Mouse (Mus musculus): ENCODE data around the gene Zfp580.

Gene Zfp580

DNA sequence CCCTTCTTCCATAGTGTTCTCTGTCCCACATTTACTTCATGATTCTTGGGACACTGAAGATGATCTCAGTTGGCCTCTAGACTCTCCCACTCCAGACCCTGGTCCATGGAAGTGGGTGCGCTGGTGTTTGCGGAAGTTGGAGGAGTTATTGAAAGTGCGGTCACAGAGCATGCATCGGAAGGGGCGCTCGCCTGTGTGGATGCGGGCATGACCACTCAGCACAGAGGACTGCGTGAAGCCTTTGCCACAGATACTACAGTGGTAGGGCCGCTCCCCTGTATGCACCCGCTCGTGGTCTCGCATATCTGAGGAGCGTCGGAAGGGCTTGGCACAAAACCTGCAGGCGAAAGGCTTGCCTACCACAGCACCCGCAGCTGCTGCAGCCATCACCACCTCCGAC is 15.7 kb upstream of the Zfp580 start:
- DNase-seq (ENCODE audit: low spot score in 2 of 2) = no peak

GRCm38 (mm10) chr7:5036136-5036535 is 15.2 kb upstream of the Zfp580 start:
- no peak for DNase-seq (ENCODE audit: low spot score in 2 of 2)

GRCm38 (mm10) chr7:5037026-5037425 is 14.3 kb upstream of the Zfp580 start:
- no peak for DNase-seq (ENCODE audit: low spot score in 2 of 2)

DNA sequence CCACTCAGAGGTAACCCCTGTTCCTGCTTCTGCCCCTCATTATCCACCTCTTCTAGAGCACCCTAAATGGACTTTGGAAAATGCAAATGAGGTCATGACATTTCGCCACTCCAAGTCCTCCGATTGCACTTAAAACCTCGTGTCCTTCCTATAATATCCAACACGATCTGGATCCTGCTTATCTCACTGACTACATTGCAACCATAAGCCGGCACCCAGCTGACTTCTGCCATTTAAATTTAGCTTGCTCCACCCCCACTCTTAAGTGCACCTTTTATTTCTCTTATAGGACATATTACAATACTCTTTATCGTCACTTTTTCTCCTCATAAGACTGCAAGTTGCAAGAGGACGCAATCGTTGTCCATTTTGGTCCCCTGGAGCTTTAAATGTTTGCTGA is 13.9 kb upstream of the Zfp580 start:
- DNase-seq (ENCODE audit: low spot score in 2 of 2) = no peak

GRCm38 (mm10) chr7:5038109-5038732 is 13.1 kb upstream of the Zfp580 start, which contains the start of gene Zfp784:
TSS of gene Zfp784 (minus strand) at chr7:5038446.
- DNase-seq (ENCODE audit: low spot score in 2 of 2) = peak; percentile 88 to 92

DNA sequence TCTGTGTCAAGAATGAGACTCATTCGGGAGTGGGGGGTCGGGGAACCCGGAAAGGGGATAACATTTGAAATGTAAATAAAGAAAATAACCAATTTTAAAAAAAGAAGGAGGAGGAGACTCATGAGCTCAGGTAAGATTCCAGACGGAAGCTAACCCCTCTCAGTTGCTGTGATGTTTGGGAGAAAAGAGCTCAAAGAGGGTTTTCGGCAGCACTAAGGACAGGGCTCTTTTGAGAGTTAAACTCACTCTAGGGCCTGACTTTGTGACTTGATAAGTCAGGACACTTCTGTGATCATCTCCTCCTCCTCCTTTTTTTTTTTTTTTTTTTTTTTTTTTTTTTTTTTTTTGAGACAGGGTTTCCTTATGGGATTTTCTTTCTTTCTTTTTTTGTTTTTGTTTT is 12.4 kb upstream of the Zfp580 start:
- DNase-seq (ENCODE audit: low spot score in 2 of 2) = no peak

GRCm38 (mm10) chr7:5044981-5045380 is 6.4 kb upstream of the Zfp580 start:
- no peak for DNase-seq (ENCODE audit: low spot score in 2 of 2)

DNA sequence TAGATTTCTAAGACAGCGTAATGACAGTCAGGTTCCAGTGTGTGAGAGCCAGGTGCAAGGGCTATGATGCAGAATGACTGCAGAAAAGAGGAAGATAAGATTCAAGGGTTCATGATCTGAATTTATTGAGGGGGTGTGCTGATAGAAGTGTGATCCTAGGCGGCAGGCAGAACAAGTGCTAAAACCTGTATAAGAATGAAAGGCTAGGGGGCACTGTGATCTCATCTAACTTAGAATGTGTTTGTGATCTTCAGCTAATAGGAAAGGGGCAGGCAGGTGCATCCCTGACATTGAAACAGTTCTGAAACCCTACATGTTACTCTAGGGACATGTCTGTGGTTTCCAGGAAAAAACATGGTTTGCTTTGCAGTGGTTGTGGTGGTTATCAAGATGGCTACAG is 5.2 kb upstream of the Zfp580 start:
- DNase-seq (ENCODE audit: low spot score in 2 of 2) = no peak

GRCm38 (mm10) chr7:5047313-5047712 is 4.0 kb upstream of the Zfp580 start:
- no peak for DNase-seq (ENCODE audit: low spot score in 2 of 2)

DNA sequence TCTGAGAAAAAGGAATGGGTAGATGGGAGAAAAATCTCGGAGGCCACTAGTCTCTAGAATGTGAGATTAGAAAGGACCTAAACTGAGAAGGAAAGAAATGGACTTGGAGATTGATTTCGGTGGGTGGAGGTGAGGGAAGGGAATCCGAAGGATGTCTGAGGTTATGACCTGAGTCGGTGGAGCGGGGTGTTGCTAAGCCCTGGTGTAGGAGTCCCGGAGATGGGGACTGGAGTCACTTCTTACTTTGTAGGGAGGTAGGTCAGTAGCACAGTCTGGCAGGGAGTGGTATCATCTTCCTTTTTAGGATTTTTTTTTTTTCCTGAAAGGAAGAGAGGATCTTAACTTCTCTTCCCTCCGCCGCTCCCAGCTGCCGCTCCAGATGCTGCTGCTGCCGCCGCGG is 1.1 kb downstream of the Zfp580 start:
- DNase-seq (ENCODE audit: low spot score in 2 of 2) = no peak

- no peak for DNase-seq (ENCODE audit: low spot score in 2 of 2)
These were observed 1.6 kb downstream of the Zfp580 start for GRCm38 (mm10) chr7:5052931-5053343.

- no peak for DNase-seq (ENCODE audit: low spot score in 2 of 2)
These were observed 2.3 kb downstream of the Zfp580 start for GRCm38 (mm10) chr7:5053456-5054179.

DNA sequence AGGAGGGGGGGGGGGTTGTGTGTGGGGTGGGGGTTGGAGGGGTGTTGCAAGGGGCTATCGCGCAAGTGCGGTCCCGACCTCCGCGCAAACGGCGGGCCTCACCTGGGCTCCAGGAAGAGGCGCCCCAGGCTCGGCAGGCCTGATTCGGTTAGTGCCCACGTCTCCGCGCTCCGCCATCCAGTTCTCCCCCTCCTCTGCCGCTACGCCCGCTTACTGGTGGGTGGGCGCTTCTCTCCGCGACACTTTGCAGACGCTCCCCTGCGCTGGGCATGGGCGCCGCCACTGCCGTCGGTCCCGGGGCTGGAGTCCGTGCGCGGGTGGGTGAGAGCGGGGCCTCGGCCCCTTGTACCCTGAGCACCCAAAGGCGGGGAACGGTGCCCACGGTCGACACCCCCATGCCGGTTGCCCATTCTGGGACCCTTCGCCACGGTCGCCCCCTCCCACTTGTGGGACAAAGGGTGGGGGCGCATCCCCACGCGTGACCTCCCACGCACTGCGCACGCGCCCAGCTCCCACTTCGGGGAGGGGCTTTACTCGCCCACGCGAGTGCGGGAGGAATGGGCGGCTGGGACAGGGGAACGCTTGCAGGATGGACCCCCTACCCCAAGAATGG is 5.4 kb downstream of the Zfp580 start:
- DNase-seq (ENCODE audit: low spot score in 2 of 2) = peak; percentile 74 to 75

DNA sequence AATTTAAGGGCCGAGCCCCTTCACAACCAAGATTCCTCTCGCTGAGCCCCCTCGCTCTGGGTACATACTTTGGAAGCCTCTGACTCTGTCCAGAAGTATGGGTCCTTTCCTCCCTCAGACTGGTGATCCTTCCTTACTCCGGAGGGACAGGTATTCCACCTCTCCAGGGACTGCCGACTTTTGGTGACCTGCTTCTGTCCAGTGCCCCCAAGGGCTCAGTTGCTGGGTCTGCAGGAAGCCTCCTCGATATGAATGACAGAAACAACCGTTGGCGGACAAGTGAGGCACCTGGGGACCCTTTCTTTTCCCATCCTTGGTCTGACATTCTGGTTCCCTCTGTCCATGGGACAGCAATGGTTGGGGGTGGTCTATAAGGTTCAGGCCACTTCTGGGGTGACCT is 6.0 kb downstream of the Zfp580 start:
- no peak for DNase-seq (ENCODE audit: low spot score in 2 of 2)

DNA sequence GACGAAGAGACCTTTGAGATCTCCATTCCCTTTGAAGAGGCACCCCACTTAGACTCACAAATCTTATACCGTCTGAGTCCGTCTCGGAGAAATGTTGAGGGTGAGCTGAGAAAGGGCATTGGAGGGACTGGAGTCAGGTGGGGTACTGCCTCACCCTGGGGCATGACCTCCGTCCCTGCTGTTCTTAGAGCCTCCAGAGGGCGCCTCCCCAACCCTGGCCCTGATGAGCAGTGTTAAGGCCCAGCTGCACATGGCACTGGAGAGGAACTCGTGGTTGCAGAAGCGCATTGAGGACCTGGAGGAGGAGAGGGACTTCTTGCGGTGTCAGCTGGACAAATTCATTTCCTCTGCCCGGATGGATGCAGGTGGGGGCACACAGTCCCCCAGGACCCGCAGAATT is 6.5 kb downstream of the Zfp580 start:
- DNase-seq (ENCODE audit: low spot score in 2 of 2) = no peak

GRCm38 (mm10) chr7:5058631-5059030 is 7.3 kb downstream of the Zfp580 start:
- DNase-seq (ENCODE audit: low spot score in 2 of 2) = no peak

DNA sequence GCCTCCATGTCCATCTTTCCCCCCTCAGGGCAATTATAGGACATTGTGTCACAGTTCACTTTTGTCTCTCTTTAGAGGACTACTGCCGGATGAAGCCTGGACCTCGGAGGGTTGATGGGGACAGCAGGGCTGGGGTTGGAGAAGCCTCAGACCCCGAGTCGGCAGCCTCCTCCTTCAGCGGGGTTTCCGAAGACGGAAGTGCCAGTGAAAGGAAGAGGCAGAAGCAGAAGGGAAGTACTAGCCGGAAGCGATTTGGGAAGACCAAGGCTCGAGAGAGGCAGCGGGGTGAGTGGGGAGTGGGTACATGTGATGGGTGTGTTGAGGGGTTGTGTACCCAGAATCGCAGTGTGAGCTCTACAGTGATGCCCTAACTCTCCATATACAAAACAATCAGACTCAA is 8.1 kb downstream of the Zfp580 start:
- DNase-seq (ENCODE audit: low spot score in 2 of 2) = no peak

DNA sequence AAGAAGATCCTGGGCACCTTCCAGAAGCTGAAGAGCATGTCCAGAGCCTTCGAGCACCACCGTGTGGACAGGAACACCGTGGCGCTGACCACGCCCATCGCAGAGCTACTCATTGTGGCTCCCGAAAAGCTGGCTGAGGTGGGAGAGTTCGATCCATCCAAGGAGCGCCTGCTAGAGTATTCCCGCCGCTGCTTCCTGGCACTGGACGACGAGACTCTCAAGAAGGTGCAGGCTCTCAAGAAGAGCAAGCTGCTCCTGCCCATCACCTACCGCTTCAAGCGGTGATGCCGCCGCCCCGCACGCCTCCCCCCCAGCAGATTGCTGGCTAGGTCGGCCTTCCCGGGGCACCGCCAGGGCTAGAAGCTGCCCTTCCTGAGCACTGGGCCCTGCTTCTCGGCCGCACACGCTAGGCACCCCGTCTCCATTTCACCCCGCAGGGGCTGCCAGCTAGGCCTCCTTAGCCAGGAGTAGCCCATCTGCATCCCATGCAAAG is 8.9 kb downstream of the Zfp580 start:
- DNase-seq (ENCODE audit: low spot score in 2 of 2) = peak; percentile 74 to 78

GRCm38 (mm10) chr7:5060944-5061773 is 9.8 kb downstream of the Zfp580 start:
- DNase-seq (ENCODE audit: low spot score in 2 of 2) = peak; percentile 97 to 99

DNA sequence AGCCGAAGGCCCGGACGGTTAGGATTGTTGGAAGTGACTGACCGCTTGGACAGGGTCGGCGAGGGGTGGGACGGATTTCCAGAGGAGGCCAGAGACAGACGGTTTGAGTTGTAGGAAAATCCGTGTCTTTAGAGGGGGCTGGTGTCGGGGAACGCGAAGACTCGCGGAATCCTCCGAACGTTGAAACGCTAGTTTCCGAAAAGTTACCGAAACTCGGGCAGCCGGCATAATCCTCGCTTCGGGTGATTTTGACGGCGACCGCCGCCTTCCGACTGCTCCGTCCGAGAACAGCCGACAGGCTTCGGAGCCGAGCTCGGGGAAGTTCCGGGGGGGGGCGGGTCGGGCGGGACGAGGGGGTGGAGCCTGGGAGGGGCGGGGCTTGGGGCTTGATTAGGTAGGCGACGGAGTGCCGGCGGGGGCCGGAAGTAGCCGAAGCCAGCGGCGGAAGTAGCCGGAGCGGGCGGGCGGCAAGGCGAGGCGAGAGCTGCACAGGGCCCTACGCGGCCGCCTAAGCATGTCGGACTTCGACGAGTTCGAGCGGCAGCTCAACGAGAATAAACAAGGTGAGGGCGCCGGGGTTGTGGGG is 10.5 kb downstream of the Zfp580 start, which contains the start of gene U2af2:
Gene U2af2, plus strand, starts transcription at position 370 of the 586 bp plus-strand sequence.
- peak; percentile 92 to 93 for DNase-seq (ENCODE audit: low spot score in 2 of 2)

DNA sequence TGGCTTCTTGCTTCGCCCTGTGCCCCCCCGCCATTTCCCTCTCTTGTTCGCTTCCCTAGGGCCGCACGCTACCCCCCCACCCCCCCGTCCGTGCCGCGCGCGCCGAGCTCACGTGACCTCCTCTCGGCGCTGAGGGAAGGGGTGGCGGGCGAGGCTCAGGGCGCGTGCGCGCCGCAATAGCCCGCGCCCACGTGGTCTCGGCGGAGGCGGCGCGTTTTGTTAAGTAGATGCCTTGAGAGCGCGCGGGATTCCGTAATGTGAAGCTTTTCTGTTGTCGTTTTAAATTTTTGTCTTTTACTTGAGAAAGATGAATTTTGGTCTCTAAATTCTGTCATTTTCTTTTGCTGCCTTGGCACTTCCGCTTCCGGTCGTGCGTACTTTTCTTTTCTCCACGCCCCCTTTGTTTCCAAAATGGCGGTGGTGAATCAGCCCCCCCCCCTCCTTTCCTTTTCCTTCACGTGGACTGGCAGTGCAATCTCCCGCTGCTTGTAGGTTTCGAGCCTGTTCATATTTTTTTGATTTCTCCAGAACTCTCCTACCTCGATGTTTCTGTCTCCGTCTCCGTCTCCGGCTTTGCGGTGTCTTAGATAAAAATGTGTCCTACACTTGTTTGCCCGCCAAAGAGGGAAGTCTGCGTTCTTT is 11.1 kb downstream of the Zfp580 start:
- no peak for DNase-seq (ENCODE audit: low spot score in 2 of 2)

Data from frontal cortex, postnatal 10 days (tissue).